Mouse (Mus musculus) heart, postnatal 0 days (tissue): Measurements from ENCODE around the gene Rcn1.

Experiments
- CTCF ChIP-seq: IDR thresholded peaks from 2 replicates; pipeline ENCODE4 v1.5.1; 2016; ENCODE audit warnings: antibody characterized with exemption, control low read depth, low read depth
- EP300 ChIP-seq: IDR thresholded peaks from 2 replicates; pipeline ENCODE4 v1.6.1; 2016; ENCODE audit warnings: antibody characterized with exemption, low read depth

GRCm38 (mm10) chr2:105375705-105376104 is 23.4 kb downstream of the Rcn1 start:
- TF ChIP-seq CTCF (no peak), EP300 (no peak)
